9 mouse cellular contexts compared by ENCODE assay signal in the genomic region with DNA sequence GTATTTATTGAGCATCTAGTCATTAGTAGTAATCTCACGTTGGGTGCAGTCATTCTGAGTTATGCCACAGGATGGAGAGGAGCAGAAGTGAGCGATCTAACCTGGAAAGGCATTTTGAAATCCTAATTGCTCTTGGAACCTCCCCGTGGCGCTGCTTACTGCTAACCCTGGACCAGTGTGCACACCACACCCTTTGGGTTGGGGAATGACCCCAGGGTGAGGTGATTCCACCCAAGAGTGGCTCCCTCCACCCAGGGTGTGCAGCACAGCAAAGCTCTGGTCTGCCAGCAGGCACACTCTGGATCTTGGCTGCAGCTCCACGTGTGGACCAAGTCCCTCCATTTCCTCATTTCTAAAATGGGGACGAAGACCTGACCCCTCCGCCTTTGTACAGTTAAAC. TPM values are rescaled to one million over a fixed set of nuclear protein-coding genes. Genes with fewer than 3 reads are reported as not detected.
A peak's percentile ranks its signal among the peaks of the same experiment; 100 is the strongest.
DNase-seq lines count a peak whose midpoint lies in the region; ATAC-seq and TF ChIP-seq lines count a peak whose summit lies in the region.
"Had no signal": no experiment of that assay in that cellular context is flagged by ENCODE, and none has a peak within 500 bp of the region (broad histone marks: within the 10 kb centered on the region; RNA-seq: fewer than 3 reads in every experiment).

No protein-coding gene starts in this region.

- TF ChIP-seq EP300 in heart, postnatal 0 days (IDR thresholded peaks at IDR 0.05; ENCODE audit: low read depth), result no peak

- peaks cover 63% of the 10 kb centered on the region for H3K4me1 ChIP-seq in heart, postnatal 0 days (ENCODE audit: control insufficient read depth, insufficient read depth)
- H3K4me1 ChIP-seq in lung, embryonic 14.5 days (ENCODE audit: insufficient read depth), result peaks cover 50% of the 10 kb centered on the region
- peaks cover 13% of the 10 kb centered on the region for H3K4me1 ChIP-seq in midbrain, postnatal 0 days (ENCODE audit: insufficient read depth, low read length)

- DNase-seq in gastrocnemius, adult 2 months, result peak; percentile 78
- no peak for DNase-seq in gastrocnemius, postnatal 4 days (ENCODE audit: low spot score in 2 of 2)
- DNase-seq in R1 (ENCODE audit: low read depth, low spot score), result peak; percentile 62
- DNase-seq in heart, postnatal 0 days (ENCODE audit: low spot score), result no peak
- DNase-seq in lung, embryonic 14.5 days, result no peak
- no peak for DNase-seq in midbrain, postnatal 0 days (ENCODE audit: low spot score)
- DNase-seq in cerebellum, adult 9-10 months, result no peak
- DNase-seq in layer of hippocampus, postnatal 36 days, result no peak

- H3K36me3 ChIP-seq in heart, postnatal 0 days (replicated peaks; ENCODE audit: control insufficient read depth, insufficient read depth, low read length), result no peaks in the 10 kb centered on the region
- H3K36me3 ChIP-seq in lung, embryonic 14.5 days (ENCODE audit: insufficient read depth), result peaks cover 8% of the 10 kb centered on the region; the same call in 1 of the 2 replicates
- H3K36me3 ChIP-seq in midbrain, postnatal 0 days (ENCODE audit: insufficient read depth, low read length), result no peaks in the 10 kb centered on the region

- no peak overlapping the region for H3K4me2 ChIP-seq in heart, postnatal 0 days (ENCODE audit: low read depth, low read length)
- H3K4me2 ChIP-seq in lung, embryonic 14.5 days, result peak overlapping the region; percentile 10; the same call in 1 of the 2 replicates
- no peak overlapping the region for H3K4me2 ChIP-seq in midbrain, postnatal 0 days (ENCODE audit: low read depth, low read length, poor library complexity, severe bottlenecking)

- no peaks in the 10 kb centered on the region for H3K9me3 ChIP-seq in heart, postnatal 0 days (replicated peaks; ENCODE audit: control insufficient read depth, low read length)
- H3K9me3 ChIP-seq in lung, embryonic 14.5 days (ENCODE audit: low read depth, low read length), result no peaks in the 10 kb centered on the region
- H3K9me3 ChIP-seq in midbrain, postnatal 0 days (ENCODE audit: low read length), result no peaks in the 10 kb centered on the region

- TF ChIP-seq CTCF in gastrocnemius, adult 2 months (IDR thresholded peaks at IDR 0.05), result no peak
- TF ChIP-seq CTCF in heart, postnatal 0 days (IDR thresholded peaks at IDR 0.05; ENCODE audit: low read depth), result no peak
- TF ChIP-seq CTCF in lung, embryonic 14.5 days (IDR thresholded peaks at IDR 0.05; ENCODE audit: low read depth), result 0 out of 2 replicates have a peak, but pooled peaks have one; percentile 12
- TF ChIP-seq CTCF in midbrain, postnatal 0 days (IDR thresholded peaks at IDR 0.05), result no peak

- 63% methylated on average over 7 of the region's 7 CpGs for WGBS in heart, postnatal 0 days
- WGBS in lung, embryonic 14.5 days, result 76% methylated on average over 7 of the region's 7 CpGs
- 88% methylated on average over 7 of the region's 7 CpGs for WGBS in midbrain, postnatal 0 days

- H3K4me3 ChIP-seq in gastrocnemius, adult 2 months, result peak overlapping the region; percentile 99
- no peak overlapping the region for H3K4me3 ChIP-seq in heart, postnatal 0 days (ENCODE audit: low read depth, low read length)
- no peak overlapping the region for H3K4me3 ChIP-seq in lung, embryonic 14.5 days (ENCODE audit: low read depth, low read length)
- no peak overlapping the region for H3K4me3 ChIP-seq in midbrain, postnatal 0 days (ENCODE audit: low read depth, low read length)

- H3K27me3 ChIP-seq in heart, postnatal 0 days (ENCODE audit: control insufficient read depth, insufficient read depth, low read length), result no peaks in the 10 kb centered on the region
- no peaks in the 10 kb centered on the region for H3K27me3 ChIP-seq in lung, embryonic 14.5 days (ENCODE audit: insufficient read depth, low read length)
- H3K27me3 ChIP-seq in midbrain, postnatal 0 days (ENCODE audit: insufficient read depth, low read length), result no peaks in the 10 kb centered on the region

- intact Hi-C loops in gastrocnemius, adult 2 months (cut with DNase I), result no loop called here

- peak overlapping the region; percentile 100 for H3K27ac ChIP-seq in gastrocnemius, adult 2 months
- peak overlapping the region; percentile 98 for H3K27ac ChIP-seq in heart, postnatal 0 days (ENCODE audit: low read depth)
- no peak overlapping the region for H3K27ac ChIP-seq in lung, embryonic 14.5 days (ENCODE audit: low read depth)
- no peak overlapping the region for H3K27ac ChIP-seq in midbrain, postnatal 0 days (ENCODE audit: low read depth, low read length)

- no peak overlapping the region for H3K9ac ChIP-seq in heart, postnatal 0 days (replicated peaks; ENCODE audit: low read depth, low read length)
- no peak overlapping the region for H3K9ac ChIP-seq in lung, embryonic 14.5 days
- H3K9ac ChIP-seq in midbrain, postnatal 0 days (replicated peaks; ENCODE audit: low read length, poor library complexity, severe bottlenecking), result no peak overlapping the region

- ATAC-seq in heart, postnatal 0 days (ENCODE audit: insufficient read depth, low read depth), result no peak
- no peak for ATAC-seq in lung, embryonic 14.5 days (ENCODE audit: insufficient read depth)
- ATAC-seq in midbrain, postnatal 0 days (ENCODE audit: low FRiP score), result no peak
- ATAC-seq: midbrain, embryonic 16.5 days had no signal

RNA-seq across cellular contexts. Expression of gene Klf3, which starts 6.1 kb away (rescaled TPM):
- 10 to 100 TPM; 18.2 to 20.4 TPM for total RNA-seq in gastrocnemius, adult 2 months (2021)
- 10 to 100 TPM; 50.3 to 59.1 TPM for total RNA-seq in gastrocnemius, postnatal 4 days (2021)
- total RNA-seq in heart, postnatal 0 days (2014; rRNA removed; ENCODE audit: low replicate concordance), result 22.6 and 26.5 TPM in 2 replicates
- polyA plus RNA-seq in heart, postnatal 0 days (2015; fragmentation: Nextera tagmentation; extraction: Ambion mirVana), result 33.5 and 37.3 TPM in 2 replicates
- 63.2 and 69.3 TPM in 2 replicates for polyA plus RNA-seq in lung, embryonic 14.5 days (2014; fragmentation: Nextera tagmentation; extraction: Ambion mirVana)
- 12.3 and 14.9 TPM in 2 replicates for total RNA-seq in midbrain, postnatal 0 days (2014; rRNA removed)
- polyA plus RNA-seq in midbrain, postnatal 0 days (2015; fragmentation: Nextera tagmentation; extraction: Ambion mirVana), result 26.7 and 28.9 TPM in 2 replicates
- total RNA-seq in layer of hippocampus, postnatal 36 days (2021), result 10 to 100 TPM; 49.7 to 52.7 TPM

Comparison
In these comparisons a context has a peak if more than half of its experiments do, and no peak if none do; other contexts are left out.
1. DNase-seq: peak in gastrocnemius, adult 2 months (single experiment) and R1 (single experiment); none in gastrocnemius, postnatal 4 days (0 of 2), heart, postnatal 0 days (single experiment), lung, embryonic 14.5 days (single experiment), midbrain, postnatal 0 days (single experiment), cerebellum, adult 9-10 months (single experiment) and layer of hippocampus, postnatal 36 days (0 of 2).
2. H3K27ac ChIP-seq: peak in gastrocnemius, adult 2 months (single experiment) and heart, postnatal 0 days (single experiment); none in lung, embryonic 14.5 days (single experiment) and midbrain, postnatal 0 days (single experiment).